Mouse (Mus musculus): Measurements from ENCODE around the gene Chid1. TPM values are rescaled to one million over a fixed set of nuclear protein-coding genes. Genes with fewer than 3 reads are reported as not detected.

The Chid1 gene
- total RNA-seq, 1 experiment from 2014 or later: 49.7 TPM

DNA sequence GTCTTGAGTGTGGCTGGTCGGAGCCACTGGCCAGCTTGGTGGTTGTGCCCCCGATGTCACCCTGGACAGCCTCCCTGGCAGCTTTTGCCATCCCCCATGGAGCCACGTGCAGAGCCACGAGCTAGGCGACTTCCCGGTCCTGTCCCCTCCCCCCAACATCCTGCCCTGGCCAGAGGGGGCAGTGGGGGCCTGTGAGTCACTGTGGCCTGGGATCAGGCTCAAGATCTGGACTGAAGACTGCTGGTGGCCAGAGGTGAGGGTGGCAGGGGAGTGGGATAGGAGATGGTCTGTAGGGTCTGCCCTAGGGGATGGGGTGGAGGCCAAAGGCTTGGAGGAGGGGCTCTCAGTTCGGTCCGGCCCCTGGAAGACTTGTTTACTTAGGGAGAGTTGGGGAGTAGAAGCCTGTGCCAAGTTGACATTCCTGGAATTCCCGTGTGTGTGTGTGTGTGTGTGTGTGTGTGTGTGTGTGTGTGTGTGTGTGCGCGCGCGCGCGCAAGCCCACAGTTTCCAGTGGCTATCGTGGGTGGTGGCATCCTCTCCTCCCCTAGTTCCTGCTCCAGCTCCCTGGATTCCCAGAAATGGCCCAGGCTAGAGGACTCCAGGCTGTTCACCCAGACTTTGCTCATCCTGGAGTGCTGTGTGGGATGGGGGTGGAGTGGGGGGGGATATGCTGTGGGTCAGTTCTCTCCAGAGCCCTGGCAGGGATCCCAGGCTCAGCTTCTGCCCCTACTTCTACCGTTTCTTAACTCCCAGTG is 63.3 kb downstream of the Chid1 start:
- DNase-seq: peak; percentile 97

DNA sequence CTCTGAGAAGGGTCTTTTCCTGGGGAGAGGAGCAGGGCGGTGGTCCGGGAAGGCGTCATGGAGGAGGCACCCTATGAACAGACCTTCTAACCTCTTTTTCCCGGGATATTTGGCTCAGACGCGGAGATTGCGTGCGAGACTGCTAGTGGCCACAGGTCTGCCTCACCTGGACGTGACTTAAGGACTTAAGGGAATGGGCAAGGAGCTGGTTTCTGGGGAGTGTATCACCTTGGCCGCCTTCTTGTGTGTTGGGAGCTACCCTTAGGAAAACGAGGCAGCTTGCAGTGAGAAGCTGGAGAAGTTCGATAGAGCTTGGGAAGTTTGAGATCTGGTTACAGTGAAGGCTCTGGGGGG is 63.9 kb downstream of the Chid1 start:
- DNase-seq: no peak

DNA sequence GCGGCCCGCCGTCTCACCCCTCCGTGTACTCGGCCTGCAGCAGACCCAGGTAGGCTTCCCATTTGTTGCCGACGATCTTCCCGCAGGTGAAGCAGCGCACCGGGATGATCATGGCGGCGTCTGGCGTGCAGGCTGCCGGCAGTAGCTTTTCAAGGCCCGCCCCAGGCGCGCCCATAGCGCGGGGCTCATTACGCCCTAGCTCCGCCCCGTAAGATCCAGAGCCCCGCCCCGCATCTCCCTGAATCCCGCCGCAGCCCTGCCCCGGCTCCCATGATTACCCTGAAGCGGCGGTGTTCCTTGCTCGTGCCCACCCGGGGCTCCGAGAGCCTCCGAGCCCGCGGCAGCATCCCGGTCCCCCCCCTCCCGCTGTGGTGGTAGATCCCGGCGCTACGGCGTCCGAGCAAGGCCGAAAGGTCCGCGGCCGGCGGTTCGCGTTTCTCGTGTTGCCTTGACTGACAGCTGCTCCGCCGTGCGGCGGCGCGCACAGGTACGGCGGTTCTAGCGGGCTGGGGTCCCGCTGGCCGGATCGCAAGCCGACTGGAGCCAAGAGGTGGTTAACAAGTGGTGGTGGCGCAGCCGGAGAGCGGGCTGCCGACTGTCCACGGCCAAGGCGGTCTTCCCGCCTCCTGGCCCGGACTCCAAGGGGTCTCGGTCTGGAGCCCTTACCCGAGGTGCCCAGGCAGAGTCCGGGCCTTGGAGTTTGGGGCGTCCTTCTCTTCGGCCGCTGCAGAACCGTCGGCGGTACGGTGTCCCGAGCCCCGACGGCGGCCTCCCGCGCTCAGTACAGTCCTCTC is 64.4 kb downstream of the Chid1 start, which contains the start of the genes Polr2l and Tspan4:
TSS of gene Polr2l (minus strand) at position 122 of the 794 bp plus-strand sequence.
TSS of gene Tspan4 (plus strand) at position 230 of the 794 bp plus-strand sequence.
- peak; percentile 90 for DNase-seq

DNA sequence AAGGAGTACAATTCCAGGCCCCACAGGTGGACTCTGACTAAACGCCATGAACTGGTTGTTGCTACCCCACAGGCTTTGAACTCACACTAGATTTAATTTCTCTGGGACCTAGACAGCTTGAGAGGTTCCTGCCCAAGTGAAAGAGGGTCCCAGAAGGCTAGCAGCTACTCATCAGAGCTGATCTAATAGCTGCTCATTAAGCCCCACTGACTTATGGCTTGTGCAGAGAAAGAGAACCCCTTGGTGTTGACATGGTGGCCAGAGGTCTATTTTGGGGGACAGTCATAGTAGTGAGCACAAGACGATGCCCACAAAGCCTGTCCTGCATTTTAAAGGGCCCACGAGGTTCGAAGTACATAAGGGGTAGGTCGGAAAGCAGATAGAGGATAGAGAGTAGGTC is 65.5 kb downstream of the Chid1 start:
- DNase-seq: no peak

DNA sequence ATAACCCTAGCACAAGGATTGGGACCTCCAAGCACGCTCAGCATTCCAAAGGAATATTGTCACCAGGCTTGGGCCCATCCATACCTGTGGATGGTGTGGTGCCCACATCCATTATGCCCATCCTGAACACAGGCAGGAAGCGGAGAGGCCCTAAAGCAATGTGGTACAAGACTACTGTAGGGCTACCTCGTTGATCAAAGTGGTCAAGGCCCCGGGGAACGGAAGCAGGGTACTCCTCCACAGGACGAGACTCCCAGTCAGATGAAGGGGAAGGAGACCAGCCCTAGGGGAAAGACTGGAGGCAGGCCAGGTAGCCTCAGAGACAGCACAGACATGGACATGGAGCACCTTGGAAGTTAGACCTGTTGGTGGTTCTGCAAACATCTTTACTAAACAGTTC is 66.9 kb downstream of the Chid1 start:
- DNase-seq: no peak

DNA sequence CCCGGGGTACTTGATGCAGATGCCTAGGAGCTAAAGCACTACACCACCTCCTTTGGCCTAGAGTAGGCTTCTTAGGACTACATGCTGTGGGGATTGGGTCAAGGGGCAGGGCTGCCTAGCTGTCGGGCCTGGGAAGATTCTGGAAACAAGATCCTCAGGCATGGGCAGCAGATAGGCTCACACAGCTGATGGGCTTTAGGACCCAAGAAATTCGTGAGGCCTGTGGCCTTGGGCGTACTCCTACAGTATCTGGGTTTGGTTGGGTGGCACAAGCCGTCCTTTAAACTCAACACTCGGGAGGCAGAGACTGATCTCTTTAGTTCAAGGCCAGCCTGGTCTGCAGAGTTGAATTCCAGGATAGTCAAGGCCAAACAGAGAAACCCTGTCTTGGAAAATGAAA is 67.4 kb downstream of the Chid1 start:
- DNase-seq: peak; percentile 68

DNA sequence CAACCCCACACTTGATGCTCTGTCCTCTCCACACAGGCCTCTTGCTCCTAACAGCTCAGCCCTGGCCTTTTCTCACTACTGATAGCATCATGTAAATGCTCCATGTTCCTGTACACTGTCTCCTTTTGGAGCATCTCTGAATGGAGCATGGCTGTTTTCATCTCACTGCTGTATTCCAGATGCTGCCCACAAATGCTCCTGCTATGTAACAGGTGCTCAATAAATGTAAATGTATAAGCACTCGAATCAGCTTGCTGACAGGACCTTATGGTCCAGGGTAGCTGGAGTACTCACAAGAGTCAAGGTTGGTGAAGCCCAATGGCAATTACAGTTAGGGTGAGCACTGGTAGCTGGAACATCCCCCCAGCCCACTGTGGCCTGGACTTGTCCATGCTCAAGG is 68.4 kb downstream of the Chid1 start:
- DNase-seq: no peak

DNA sequence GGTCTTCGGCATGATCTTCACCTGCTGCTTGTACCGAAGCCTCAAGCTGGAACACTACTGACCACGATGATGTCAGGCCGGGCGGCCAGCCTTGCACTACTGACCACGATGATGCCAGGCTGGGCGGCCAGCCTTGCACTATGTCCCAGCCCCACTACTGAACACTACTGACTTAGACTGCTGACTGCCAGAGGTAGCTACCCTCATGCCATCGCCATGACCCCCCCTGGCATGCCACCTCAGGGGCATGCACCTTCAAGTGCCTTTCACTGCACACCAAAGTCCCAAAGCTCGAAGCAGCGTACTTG is 69.1 kb downstream of the Chid1 start:
- DNase-seq: no peak

DNA sequence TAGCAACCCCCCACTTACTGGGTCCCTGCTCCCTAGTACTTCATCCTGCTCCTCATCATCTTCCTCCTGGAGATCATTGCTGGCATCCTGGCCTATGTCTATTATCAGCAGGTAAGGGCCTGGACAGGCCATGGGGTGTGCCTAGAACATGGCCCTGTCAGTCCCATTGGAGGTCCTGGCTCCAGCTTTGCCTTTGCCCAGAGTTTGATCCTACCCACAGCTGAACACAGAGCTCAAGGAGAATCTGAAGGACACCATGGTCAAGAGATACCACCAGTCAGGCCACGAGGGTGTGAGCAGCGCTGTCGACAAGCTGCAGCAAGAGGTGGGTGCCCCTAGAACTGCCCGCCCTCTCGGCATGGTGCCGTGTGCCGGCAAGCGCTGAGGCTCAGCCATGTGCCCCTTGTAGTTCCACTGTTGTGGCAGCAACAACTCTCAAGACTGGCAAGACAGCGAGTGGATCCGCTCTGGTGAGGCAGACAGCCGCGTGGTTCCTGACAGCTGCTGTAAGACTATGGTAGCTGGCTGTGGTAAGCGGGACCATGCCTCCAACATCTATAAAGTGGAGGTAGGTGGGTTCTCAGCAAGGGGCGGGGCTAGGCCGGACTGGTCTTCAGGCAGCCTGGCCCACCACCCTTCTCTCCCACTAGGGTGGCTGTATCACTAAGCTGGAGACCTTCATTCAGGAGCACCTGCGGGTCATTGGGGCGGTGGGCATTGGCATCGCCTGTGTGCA is 69.6 kb downstream of the Chid1 start:
- no peak for DNase-seq

DNA sequence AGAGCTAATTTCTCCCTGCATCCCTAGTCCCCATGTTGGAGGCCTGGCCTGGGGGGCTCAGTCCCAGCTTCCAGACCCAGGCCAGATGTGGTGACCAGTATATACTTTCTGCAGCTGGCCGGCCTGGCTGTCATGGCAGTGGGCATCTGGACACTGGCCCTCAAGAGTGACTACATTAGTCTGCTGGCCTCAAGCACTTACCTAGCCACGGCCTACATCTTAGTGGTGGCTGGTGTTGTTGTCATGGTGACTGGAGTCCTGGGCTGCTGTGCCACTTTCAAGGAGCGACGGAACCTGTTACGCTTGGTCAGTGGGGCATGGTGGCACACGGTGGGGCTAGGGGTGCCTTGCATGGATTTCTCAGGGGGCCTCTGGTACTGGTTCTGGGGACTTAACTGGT is 70.3 kb downstream of the Chid1 start:
- no peak for DNase-seq

DNA sequence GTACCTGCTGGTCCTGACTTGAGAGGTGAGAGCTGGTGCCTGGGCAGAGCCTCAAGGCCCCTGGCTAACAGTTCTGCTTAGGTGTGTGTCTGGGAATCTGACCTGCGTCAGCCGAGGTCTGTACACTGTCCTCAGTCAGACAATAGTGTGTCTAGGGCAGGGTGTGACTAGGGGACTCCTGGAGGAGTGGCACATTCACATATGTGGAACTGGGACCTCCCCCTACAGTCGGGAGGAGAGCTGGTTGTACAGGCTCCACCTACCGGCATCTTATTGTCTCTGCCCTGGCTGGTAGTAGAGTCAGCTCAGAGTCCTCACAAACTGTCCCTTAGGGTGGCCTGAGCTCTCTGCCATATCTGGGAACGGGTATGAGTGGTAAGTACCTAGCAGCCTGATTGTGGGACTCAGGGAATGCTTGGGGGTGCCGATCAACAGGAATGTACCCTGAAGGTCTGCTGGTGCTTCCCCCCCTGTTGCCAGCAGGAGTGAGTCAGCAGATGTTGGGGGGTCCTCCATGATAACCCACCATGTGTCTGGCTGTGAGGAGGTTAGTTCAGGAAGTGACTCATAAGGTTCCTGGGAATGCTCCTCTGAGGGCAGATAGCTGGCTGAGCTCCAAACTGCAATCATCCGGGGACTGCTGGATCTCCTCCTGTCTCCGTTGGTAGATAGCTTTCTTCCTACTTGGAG is 71.0 kb downstream of the Chid1 start:
- peak; percentile 88 for DNase-seq

DNA sequence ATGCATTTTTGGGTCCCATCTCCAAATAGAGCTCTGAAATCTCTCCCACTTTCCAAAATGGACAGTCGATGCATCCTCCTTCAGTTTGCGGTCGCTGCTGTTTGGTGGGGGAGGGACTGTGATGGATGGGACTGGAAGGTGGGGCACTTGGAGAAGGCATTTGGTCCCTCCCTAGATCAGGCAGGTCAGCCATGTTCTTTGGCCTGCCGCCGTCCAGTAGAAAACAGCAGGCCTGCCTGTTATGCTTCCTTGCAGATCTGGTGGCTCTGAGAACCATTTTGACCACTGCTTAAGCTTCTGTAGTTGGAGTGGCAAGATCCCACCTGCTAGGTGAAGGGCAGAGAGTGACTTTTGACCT is 71.5 kb downstream of the Chid1 start:
- DNase-seq: peak; percentile 72

DNA sequence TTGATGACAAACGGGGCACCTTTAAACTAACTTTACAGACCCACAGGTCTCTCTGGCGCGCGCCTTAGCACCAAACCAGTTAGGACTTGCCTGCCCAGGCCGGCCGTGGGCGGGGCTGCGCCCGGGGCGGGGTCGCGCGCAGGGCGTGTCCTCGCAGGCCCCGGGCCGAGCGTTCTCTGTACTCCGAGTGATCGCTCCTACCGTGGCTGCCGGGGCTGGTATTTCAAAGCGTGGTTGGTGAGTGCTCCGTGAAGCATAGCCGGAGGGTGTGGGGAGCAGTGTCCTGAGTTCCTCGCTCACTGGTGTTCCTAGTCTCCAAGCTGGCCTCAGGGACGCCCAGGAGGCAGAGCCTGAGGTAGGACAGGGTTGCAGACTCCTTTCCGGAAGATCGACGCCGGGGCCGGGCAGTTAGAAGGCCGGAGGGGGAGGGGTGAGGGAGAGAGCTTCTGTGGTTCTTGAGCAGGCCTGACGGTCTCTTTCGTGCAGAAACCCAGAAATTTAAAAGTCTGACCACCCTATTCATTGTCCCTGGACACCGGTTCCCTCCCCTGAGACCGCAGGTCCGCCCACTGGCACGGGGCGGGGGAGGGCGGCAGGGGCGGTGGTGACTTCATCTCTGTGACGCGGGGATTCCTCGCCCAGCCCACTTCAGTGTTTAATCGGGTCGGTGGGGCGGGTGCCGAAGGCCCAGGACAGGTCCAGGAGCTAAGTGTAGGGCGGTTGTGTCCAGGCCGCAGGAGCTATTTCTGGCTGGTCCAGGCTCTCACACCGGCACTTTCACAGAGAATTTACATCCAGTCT is 72.2 kb downstream of the Chid1 start, which contains the start of gene Cd151:
TSS of gene Cd151 (plus strand) at position 163 of the 801 bp plus-strand sequence.
- DNase-seq: peak; percentile 95

DNA sequence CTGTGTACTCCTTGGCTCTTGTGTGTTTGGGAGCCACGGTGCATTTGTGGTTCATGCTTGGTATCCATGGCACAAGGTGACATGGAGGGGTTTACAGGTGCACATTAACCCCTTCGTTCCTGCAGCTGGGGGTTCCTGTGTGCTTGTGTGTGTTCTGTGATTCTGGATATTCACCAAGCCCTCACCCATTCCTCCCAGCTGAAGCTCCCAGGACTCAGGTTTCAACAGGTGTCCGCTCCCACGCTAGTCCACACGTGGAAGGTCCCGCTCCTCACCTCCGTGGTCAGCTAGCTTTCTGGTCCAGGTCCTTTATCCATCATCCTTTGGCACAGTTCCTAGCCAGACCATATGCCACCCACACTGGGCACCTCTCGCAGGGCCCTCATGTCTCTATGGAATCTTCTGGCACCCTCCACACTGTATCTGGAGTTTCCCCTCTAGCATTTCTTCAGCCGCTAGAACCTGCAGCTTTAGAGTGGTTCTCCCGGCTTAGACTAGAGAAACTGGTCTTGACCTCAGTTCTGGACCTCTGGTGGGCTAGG is 73.0 kb downstream of the Chid1 start:
- no peak for DNase-seq

DNA sequence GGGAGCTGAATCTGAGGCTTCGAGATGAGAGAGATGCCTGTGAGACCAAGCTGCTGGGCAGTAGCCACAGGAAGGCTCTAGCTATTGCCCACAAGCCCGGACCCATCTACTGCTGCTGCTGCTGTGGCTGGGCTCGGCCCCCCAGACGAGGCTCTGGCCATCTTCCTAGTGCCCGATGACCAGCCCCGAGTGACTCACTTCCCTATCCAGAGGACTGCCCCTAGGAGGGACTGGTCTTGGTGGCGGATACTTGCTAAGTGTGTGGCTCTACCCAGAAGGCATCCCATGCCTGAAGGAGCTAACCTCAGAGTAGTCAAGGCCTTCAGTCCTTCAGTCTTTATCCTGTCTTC is 73.6 kb downstream of the Chid1 start:
- peak; percentile 65 for DNase-seq

DNA sequence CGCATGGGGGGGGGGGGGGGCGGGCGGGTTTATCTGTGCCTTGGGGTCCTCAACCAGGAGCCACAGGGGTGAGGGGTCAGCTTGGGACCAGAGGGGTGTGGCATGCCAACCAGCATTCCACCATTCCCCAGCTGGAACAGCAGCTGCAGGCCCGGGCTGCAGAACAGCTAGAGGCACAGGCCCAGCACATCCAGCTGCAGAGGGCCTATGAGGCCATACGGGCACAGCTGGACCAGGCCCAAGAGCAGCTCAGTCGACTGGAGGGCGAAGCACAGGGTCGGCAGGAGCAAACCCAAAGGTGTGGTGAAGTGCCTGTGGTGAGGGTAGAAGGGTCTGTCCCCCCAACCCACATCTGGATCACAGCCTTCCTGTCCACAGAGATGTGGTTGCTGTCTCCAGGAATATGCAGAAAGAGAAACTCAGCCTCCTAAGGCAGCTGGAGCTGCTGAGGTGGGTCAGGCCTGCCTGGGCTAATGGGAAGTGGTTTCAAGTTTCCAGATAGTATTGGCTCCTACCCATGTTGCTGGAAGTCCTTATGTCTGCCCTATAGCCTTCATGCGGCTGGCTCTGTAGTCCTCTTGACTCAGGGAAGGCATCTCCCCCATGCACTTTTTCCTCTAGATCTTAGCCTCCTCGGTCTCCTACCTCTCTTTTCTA is 74.1 kb downstream of the Chid1 start:
- DNase-seq: no peak

DNA sequence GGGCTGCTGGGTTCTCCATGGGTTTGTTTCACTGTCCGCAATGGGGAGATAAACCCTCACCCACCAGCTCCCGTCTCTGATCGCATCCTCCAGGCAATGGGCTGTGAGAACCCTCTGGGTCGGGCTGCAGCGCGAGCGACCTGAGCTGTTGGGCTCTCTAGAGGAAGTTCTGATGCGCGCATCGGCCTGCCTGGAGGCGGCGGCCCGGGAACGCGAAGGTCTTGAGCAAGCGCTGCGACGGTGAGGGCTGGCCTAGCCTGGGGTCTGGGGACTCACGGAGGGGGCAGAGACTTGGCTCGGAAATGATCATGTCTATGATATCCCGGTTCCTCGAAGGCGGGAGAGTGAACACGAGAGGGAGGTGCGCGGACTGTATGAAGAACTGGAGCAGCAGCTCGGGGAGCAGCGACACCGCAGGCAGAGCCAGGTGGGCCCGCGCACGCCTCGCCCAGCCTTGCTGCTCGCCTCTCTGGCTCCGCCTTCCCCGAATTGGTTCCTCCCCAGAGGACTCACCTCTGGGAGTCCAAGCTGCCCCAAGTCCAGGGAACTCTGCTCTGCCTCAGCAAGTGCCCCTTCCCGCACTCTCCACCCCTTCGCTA is 75.0 kb downstream of the Chid1 start:
- DNase-seq: peak; percentile 43

DNA sequence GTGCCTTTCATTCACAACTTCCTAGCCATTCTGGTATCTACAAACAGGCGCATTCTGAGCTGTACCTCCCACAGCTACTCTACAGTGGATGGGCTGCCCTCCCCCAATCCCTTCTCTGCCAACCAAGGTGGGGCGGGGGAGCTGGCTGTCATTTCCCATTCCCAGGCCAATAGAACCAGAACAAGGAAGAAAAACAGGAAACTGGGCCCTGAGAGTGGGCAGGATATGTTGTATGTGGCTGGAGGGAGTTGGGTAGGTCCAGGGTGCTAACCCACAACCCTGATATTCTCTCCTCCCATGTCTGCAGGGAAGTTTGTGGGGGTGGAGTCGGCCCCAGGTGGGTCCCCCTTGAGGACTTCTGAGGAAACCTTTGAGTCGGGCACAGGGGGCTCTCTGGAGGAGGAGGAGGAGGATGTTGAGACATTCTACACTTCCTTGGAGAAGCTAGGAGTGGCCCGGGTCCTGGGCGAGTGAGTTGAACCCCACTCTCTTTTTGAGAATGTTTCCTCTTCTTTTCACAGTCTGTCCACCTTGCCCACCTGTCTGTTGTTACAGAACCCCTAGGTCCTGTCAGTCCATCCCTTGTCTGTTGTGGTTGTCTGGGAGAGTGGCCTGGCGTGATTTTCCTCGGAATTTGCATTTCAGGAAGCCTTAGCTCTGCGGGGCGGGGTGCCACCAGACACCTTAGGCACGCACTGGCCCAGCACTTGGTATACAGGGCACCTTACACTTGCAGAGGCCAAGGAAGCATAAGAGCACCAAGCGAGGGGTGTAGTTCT is 75.6 kb downstream of the Chid1 start:
- DNase-seq: peak; percentile 71

DNA sequence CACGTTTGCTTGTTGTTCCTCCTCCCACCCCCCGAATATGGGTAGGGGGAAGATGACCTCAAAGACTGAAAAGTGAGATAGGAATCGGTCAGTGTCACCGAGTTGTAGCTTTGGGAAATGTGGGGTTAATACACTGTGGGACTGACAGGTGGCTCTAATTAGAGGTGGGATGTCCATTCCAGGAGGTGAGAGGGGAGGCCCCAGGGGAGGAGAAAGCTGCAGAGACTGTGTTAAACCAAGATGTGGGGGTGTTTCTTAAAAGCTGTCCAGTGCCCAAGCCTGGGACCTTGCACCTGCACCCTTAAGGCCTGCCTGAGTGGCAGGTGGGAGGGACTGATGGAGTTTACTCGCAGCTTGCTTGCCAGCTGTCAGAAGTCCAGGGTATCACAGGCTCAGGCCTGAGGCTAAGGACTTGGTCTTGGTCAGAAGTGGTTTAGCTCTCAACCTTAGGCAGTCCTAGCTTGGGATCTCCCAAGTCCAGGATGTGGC is 77.3 kb downstream of the Chid1 start:
- peak; percentile 67 for DNase-seq
